Mouse (Mus musculus): ENCODE measurements around the gene Hmox2. TPM values are rescaled to one million over a fixed set of nuclear protein-coding genes. Genes with fewer than 3 reads are reported as not detected.
A peak's percentile ranks its signal among the peaks of the same experiment; 100 is the strongest.
"Not testable (repeated sequence)": the region's sequence is repeated elsewhere in the genome, so short reads cannot be mapped to it uniquely, and the experiment has no call there.

Hmox2 gene
- polyA plus RNA-seq, 1 experiment from 2014 or later, result 121 TPM

- under 1% methylated on average over 9 of the region's 9 CpGs for WGBS
- Histone ChIP-seq H3K4me3 (ENCODE audit: low read length) (peak overlapping the region; percentile 93), H3K4me1 (ENCODE audit: control insufficient read depth, insufficient read depth, low read depth, low read length) (peaks cover 15% of the 10 kb centered on the region), H3K4me2 (ENCODE audit: low read length) (peak overlapping the region; percentile 92), H3K36me3 (ENCODE audit: control insufficient read depth, insufficient read depth, low read length) (peaks cover 8% of the 10 kb centered on the region), H3K9me3 (ENCODE audit: control insufficient read depth, low read length) (no peaks in the 10 kb centered on the region), H3K27ac (ENCODE audit: low read depth, low read length) (peak overlapping the region; percentile 68), H3K27me3 (replicated peaks; ENCODE audit: control insufficient read depth, insufficient read depth, low read length) (no peaks in the 10 kb centered on the region), H3K9ac (ENCODE audit: low read depth, low read length) (peak overlapping the region; percentile 93)
- no peak for ATAC-seq
These were observed 41.7 kb upstream of the Hmox2 start for GRCm38 (mm10) chr16:4684457-4684791.

GRCm38 (mm10) chr16:4689371-4689770 is 36.8 kb upstream of the Hmox2 start:
- not testable (repeated sequence) for H3K27ac ChIP-seq (ENCODE audit: low read depth, low read length); H3K4me2 ChIP-seq (ENCODE audit: low read length); H3K4me3 ChIP-seq (ENCODE audit: low read length); ATAC-seq; H3K9me3 ChIP-seq (ENCODE audit: control insufficient read depth, low read length); H3K27me3 ChIP-seq (replicated peaks; ENCODE audit: control insufficient read depth, insufficient read depth, low read length); H3K9ac ChIP-seq (ENCODE audit: low read depth, low read length); H3K4me1 ChIP-seq (ENCODE audit: control insufficient read depth, insufficient read depth, low read depth, low read length)
- H3K36me3 ChIP-seq (ENCODE audit: control insufficient read depth, insufficient read depth, low read length), result peaks cover 33% of the 10 kb centered on the region
- WGBS, result over 99% methylated on average over 4 of the region's 4 CpGs

GRCm38 (mm10) chr16:4701211-4701610 is 24.9 kb upstream of the Hmox2 start:
- Histone ChIP-seq H3K27ac (ENCODE audit: low read depth, low read length) (no peak overlapping the region), H3K9me3 (ENCODE audit: control insufficient read depth, low read length) (no peaks in the 10 kb centered on the region), H3K9ac (ENCODE audit: low read depth, low read length) (no peak overlapping the region), H3K4me3 (ENCODE audit: low read length) (no peak overlapping the region), H3K4me2 (ENCODE audit: low read length) (no peak overlapping the region), H3K36me3 (ENCODE audit: control insufficient read depth, insufficient read depth, low read length) (peaks cover 55% of the 10 kb centered on the region), H3K27me3 (replicated peaks; ENCODE audit: control insufficient read depth, insufficient read depth, low read length) (no peaks in the 10 kb centered on the region), H3K4me1 (ENCODE audit: control insufficient read depth, insufficient read depth, low read depth, low read length) (no peaks in the 10 kb centered on the region)
- 94% methylated on average over 3 of the region's 3 CpGs for WGBS
- ATAC-seq, result no peak

GRCm38 (mm10) chr16:4702646-4703045 is 23.5 kb upstream of the Hmox2 start:
- H3K4me1 ChIP-seq (ENCODE audit: control insufficient read depth, insufficient read depth, low read depth, low read length), result no peaks in the 10 kb centered on the region
- no peak for ATAC-seq
- H3K9ac ChIP-seq (ENCODE audit: low read depth, low read length), result no peak overlapping the region

GRCm38 (mm10) chr16:4705541-4705940 is 20.6 kb upstream of the Hmox2 start:
- no peak overlapping the region for H3K9ac ChIP-seq (ENCODE audit: low read depth, low read length)
- no peaks in the 10 kb centered on the region for H3K4me1 ChIP-seq (ENCODE audit: control insufficient read depth, insufficient read depth, low read depth, low read length)
- H3K9me3 ChIP-seq (ENCODE audit: control insufficient read depth, low read length), result no peaks in the 10 kb centered on the region
- H3K4me2 ChIP-seq (ENCODE audit: low read length), result no peak overlapping the region
- ATAC-seq, result no peak
- no peak overlapping the region for H3K4me3 ChIP-seq (ENCODE audit: low read length)
- no peak overlapping the region for H3K27ac ChIP-seq (ENCODE audit: low read depth, low read length)
- peaks cover 56% of the 10 kb centered on the region for H3K36me3 ChIP-seq (ENCODE audit: control insufficient read depth, insufficient read depth, low read length)
- H3K27me3 ChIP-seq (replicated peaks; ENCODE audit: control insufficient read depth, insufficient read depth, low read length), result no peaks in the 10 kb centered on the region
- 69% methylated on average over 4 of the region's 4 CpGs for WGBS

More at GRCm38 (mm10) chr16:4702646-4703045, 23.5 kb upstream of the Hmox2 start:
- Histone ChIP-seq H3K27me3 (replicated peaks; ENCODE audit: control insufficient read depth, insufficient read depth, low read length) (no peaks in the 10 kb centered on the region), H3K4me2 (ENCODE audit: low read length) (no peak overlapping the region), H3K27ac (ENCODE audit: low read depth, low read length) (no peak overlapping the region), H3K36me3 (ENCODE audit: control insufficient read depth, insufficient read depth, low read length) (peaks cover 54% of the 10 kb centered on the region), H3K4me3 (ENCODE audit: low read length) (no peak overlapping the region), H3K9me3 (ENCODE audit: control insufficient read depth, low read length) (no peaks in the 10 kb centered on the region)
- WGBS, result 74% methylated on average over 1 of the region's 1 CpGs

GRCm38 (mm10) chr16:4711173-4711572 is 15.0 kb upstream of the Hmox2 start:
- Histone ChIP-seq H3K4me3 (ENCODE audit: low read length) (no peak overlapping the region), H3K4me1 (ENCODE audit: control insufficient read depth, insufficient read depth, low read depth, low read length) (no peaks in the 10 kb centered on the region), H3K27me3 (replicated peaks; ENCODE audit: control insufficient read depth, insufficient read depth, low read length) (no peaks in the 10 kb centered on the region), H3K27ac (ENCODE audit: low read depth, low read length) (no peak overlapping the region), H3K4me2 (ENCODE audit: low read length) (no peak overlapping the region), H3K36me3 (ENCODE audit: control insufficient read depth, insufficient read depth, low read length) (peaks cover 28% of the 10 kb centered on the region), H3K9me3 (ENCODE audit: control insufficient read depth, low read length) (no peaks in the 10 kb centered on the region), H3K9ac (ENCODE audit: low read depth, low read length) (no peak overlapping the region)
- ATAC-seq, result no peak
- 83% methylated on average over 4 of the region's 4 CpGs for WGBS

- no peak for ATAC-seq
- no peak overlapping the region for H3K4me2 ChIP-seq (ENCODE audit: low read length)
- H3K27me3 ChIP-seq (replicated peaks; ENCODE audit: control insufficient read depth, insufficient read depth, low read length), result no peaks in the 10 kb centered on the region
- no peak overlapping the region for H3K9ac ChIP-seq (ENCODE audit: low read depth, low read length)
- no peaks in the 10 kb centered on the region for H3K9me3 ChIP-seq (ENCODE audit: control insufficient read depth, low read length)
- H3K4me3 ChIP-seq (ENCODE audit: low read length), result no peak overlapping the region
- WGBS, result 92% methylated on average over 17 of the region's 17 CpGs
- H3K27ac ChIP-seq (ENCODE audit: low read depth, low read length), result no peak overlapping the region
- H3K36me3 ChIP-seq (ENCODE audit: control insufficient read depth, insufficient read depth, low read length), result peaks cover 8% of the 10 kb centered on the region
- peaks cover 2% of the 10 kb centered on the region; the same call in 1 of the 2 replicates for H3K4me1 ChIP-seq (ENCODE audit: control insufficient read depth, insufficient read depth, low read depth, low read length)
These were observed 12.1 kb upstream of the Hmox2 start for GRCm38 (mm10) chr16:4713861-4714710.

GRCm38 (mm10) chr16:4717866-4718265 is 8.3 kb upstream of the Hmox2 start:
- Histone ChIP-seq H3K4me1 (ENCODE audit: control insufficient read depth, insufficient read depth, low read depth, low read length) (peaks cover 2% of the 10 kb centered on the region; the same call in 1 of the 2 replicates), H3K27ac (ENCODE audit: low read depth, low read length) (no peak overlapping the region), H3K27me3 (replicated peaks; ENCODE audit: control insufficient read depth, insufficient read depth, low read length) (no peaks in the 10 kb centered on the region), H3K4me2 (ENCODE audit: low read length) (peak overlapping the region; percentile 58), H3K36me3 (ENCODE audit: control insufficient read depth, insufficient read depth, low read length) (0 out of 2 replicates have a peak, but pooled peaks cover 3% of the 10 kb centered on the region), H3K4me3 (ENCODE audit: low read length) (peak overlapping the region; percentile 61), H3K9ac (ENCODE audit: low read depth, low read length) (no peak overlapping the region), H3K9me3 (ENCODE audit: control insufficient read depth, low read length) (no peaks in the 10 kb centered on the region)
- 70% methylated on average over 3 of the region's 3 CpGs for WGBS
- no peak for ATAC-seq

- 0 out of 2 replicates have a peak, but pooled peaks cover 3% of the 10 kb centered on the region for H3K36me3 ChIP-seq (ENCODE audit: control insufficient read depth, insufficient read depth, low read length)
- H3K4me2 ChIP-seq (ENCODE audit: low read length), result peak within 1 kb of the TSS; percentile 58
- H3K27me3 ChIP-seq (replicated peaks; ENCODE audit: control insufficient read depth, insufficient read depth, low read length), result no peaks in the 10 kb centered on the region
- peaks cover 2% of the 10 kb centered on the region; the same call in 1 of the 2 replicates for H3K4me1 ChIP-seq (ENCODE audit: control insufficient read depth, insufficient read depth, low read depth, low read length)
- peak; percentile 88 for ATAC-seq
- WGBS, result 10% methylated on average over 33 of the region's 33 CpGs
- peak within 1 kb of the TSS; percentile 69 for H3K27ac ChIP-seq (ENCODE audit: low read depth, low read length)
- H3K9me3 ChIP-seq (ENCODE audit: control insufficient read depth, low read length), result no peaks in the 10 kb centered on the region
- peak within 1 kb of the TSS; percentile 61 for H3K4me3 ChIP-seq (ENCODE audit: low read length)
- peak within 1 kb of the TSS; percentile 72 for H3K9ac ChIP-seq (ENCODE audit: low read depth, low read length)
These were observed 7.2 kb upstream of the Hmox2 start, which contains the start of gene Nmral1 for GRCm38 (mm10) chr16:4718753-4719518. Gene Nmral1 (minus strand): TSS chr16:4719356.
